Mouse (Mus musculus): Measurements from ENCODE around the gene Prss33. TPM values are rescaled to one million over a fixed set of nuclear protein-coding genes. Genes with fewer than 3 reads are reported as not detected.
A peak's percentile ranks its signal among the peaks of the same experiment; 100 is the strongest.
"Not testable (repeated sequence)": the region's sequence is repeated elsewhere in the genome, so short reads cannot be mapped to it uniquely, and the experiment has no call there.

Prss33 gene
- not detected for total RNA-seq (2021)
- long read RNA-seq, experiment 1 = 0 reads
- long read RNA-seq, experiment 2 = 0 reads

- DNase-seq = no peak
- intact Hi-C loops (cut with DNase I) = no loop called here
These were observed at the start of gene Prss33 for GRCm38 (mm10) chr17:23836006-23836575. TSS of gene Prss33 (minus strand) at chr17:23836056.

- DNase-seq; intact Hi-C loops (cut with DNase I): not testable (repeated sequence)
These were observed 44.7 kb upstream of the Prss33 start, which contains the start of the genes Dcpp1 and Dcpp2 for GRCm38 (mm10) chr17:23880576-23880975. TSS of gene Dcpp1 (plus strand) at chr17:23880876. TSS of gene Dcpp2 (plus strand) at chr17:23880880.

GRCm38 (mm10) chr17:23877166-23877565 lies 41.3 kb upstream of the Prss33 start:
- intact Hi-C loops (cut with DNase I) = no loop called here
- no peak for DNase-seq

GRCm38 (mm10) chr17:23876741-23877140 lies 40.9 kb upstream of the Prss33 start:
- intact Hi-C loops (cut with DNase I) = no loop called here
- no peak for DNase-seq

- DNase-seq = peak; percentile 47 to 68
- intact Hi-C loops (cut with DNase I) = loop anchor here (1.0 to 2.0 kb wide), 2 partner anchors 86 to 99 kb away; no protein-coding TSS in a partner anchor
These were observed 38.3 kb upstream of the Prss33 start for GRCm38 (mm10) chr17:23873884-23874856.

GRCm38 (mm10) chr17:23868513-23868912 lies 32.7 kb upstream of the Prss33 start:
- intact Hi-C loops (cut with DNase I) = no loop called here
- no peak for DNase-seq

GRCm38 (mm10) chr17:23867756-23868155 lies 31.9 kb upstream of the Prss33 start, which contains the start of gene Prss21:
TSS of gene Prss21 (plus strand) at chr17:23868056.
- DNase-seq = no peak
- intact Hi-C loops (cut with DNase I) = no loop called here

- DNase-seq = no peak
- intact Hi-C loops (cut with DNase I) = no loop called here
These were observed 27.1 kb upstream of the Prss33 start for GRCm38 (mm10) chr17:23862926-23863325.

- DNase-seq = no peak
- intact Hi-C loops (cut with DNase I) = no loop called here
These were observed 22.1 kb upstream of the Prss33 start for GRCm38 (mm10) chr17:23857913-23858312.

GRCm38 (mm10) chr17:23857193-23857592 lies 21.3 kb upstream of the Prss33 start:
- intact Hi-C loops (cut with DNase I) = no loop called here
- DNase-seq = no peak

- intact Hi-C loops (cut with DNase I) = loop anchor here (5.0 kb wide), 2 partner anchors 77 to 107 kb away; partner anchors contain the start of gene Kremen2
- DNase-seq = no peak
These were observed 18.4 kb upstream of the Prss33 start for GRCm38 (mm10) chr17:23854229-23854765.

GRCm38 (mm10) chr17:23853292-23853691 lies 17.4 kb upstream of the Prss33 start:
- peak; percentile 51 to 68 for DNase-seq
- intact Hi-C loops (cut with DNase I) = loop anchor here (5.0 kb wide), 2 partner anchors 76 to 106 kb away; partner anchors contain the start of gene Kremen2

- DNase-seq = peak; percentile 64 to 74
- intact Hi-C loops (cut with DNase I) = loop anchor here (2.0 to 5.0 kb wide), 3 partner anchors 74 to 110 kb away; partner anchors contain the start of gene Kremen2
These were observed 15.2 kb upstream of the Prss33 start for GRCm38 (mm10) chr17:23850853-23851749.

GRCm38 (mm10) chr17:23850028-23850427 lies 14.2 kb upstream of the Prss33 start:
- no peak for DNase-seq
- intact Hi-C loops (cut with DNase I) = loop anchor here (2.0 to 5.0 kb wide), 3 partner anchors 73 to 111 kb away; partner anchors contain the start of gene Kremen2

- DNase-seq = peak; percentile 44 to 61
- intact Hi-C loops (cut with DNase I) = loop anchor here (5.0 kb wide), 1 partner anchor 72 kb away; the partner anchor contains the start of gene Flywch1
These were observed 8.0 kb upstream of the Prss33 start, which contains the start of the genes Prss32 and Prss41 for GRCm38 (mm10) chr17:23843812-23844273. TSS of gene Prss32 (plus strand) at chr17:23843855. TSS of gene Prss41 (minus strand) at chr17:23844172.

- intact Hi-C loops (cut with DNase I) = loop anchor here (5.0 kb wide), 1 partner anchor 71 kb away; the partner anchor contains the start of gene Flywch1
- DNase-seq = no peak
These were observed 7.4 kb upstream of the Prss33 start for GRCm38 (mm10) chr17:23843141-23843811.

GRCm38 (mm10) chr17:23841145-23841544 lies 5.3 kb upstream of the Prss33 start:
- peak; percentile 51 to 74 for DNase-seq
- intact Hi-C loops (cut with DNase I) = loop anchor here (5.0 kb wide), 1 partner anchor 69 kb away; the partner anchor contains the start of gene Flywch1

- DNase-seq = no peak
- intact Hi-C loops (cut with DNase I) = no loop called here
These were observed 4.7 kb downstream of the Prss33 start for GRCm38 (mm10) chr17:23831201-23831600.

Measured in heart, postnatal 14 days (tissue).